In genomic region chr11:43546678-43547077, GRCm38 (mm10) we compare ENCODE assay signal across 21 mouse cellular contexts. TPM values are rescaled to one million over a fixed set of nuclear protein-coding genes. Genes with fewer than 3 reads are reported as not detected.
DNase-seq lines count a peak whose midpoint lies in the region; ATAC-seq and TF ChIP-seq lines count a peak whose summit lies in the region.
"Had no signal": no experiment of that assay in that cellular context is flagged by ENCODE, and none has a peak within 500 bp of the region (broad histone marks: within the 10 kb centered on the region; RNA-seq: fewer than 3 reads in every experiment).

No protein-coding gene starts in this region.

- H3K27ac ChIP-seq in heart, embryonic 15.5 days = peak overlapping the region; percentile 98
- no peak overlapping the region for H3K27ac ChIP-seq in heart, embryonic 11.5 days (ENCODE audit: low read depth, low read length)
- peak overlapping the region; percentile 5; the same call in 1 of the 2 replicates for H3K27ac ChIP-seq in lung, embryonic 14.5 days (ENCODE audit: low read depth)
- H3K27ac ChIP-seq: embryonic facial prominence, embryonic 15.5 days; hindbrain, embryonic 13.5 days; kidney, postnatal 0 days; liver, embryonic 14.5 days had no signal

- H3K4me1 ChIP-seq in heart, embryonic 15.5 days (replicated peaks) = peaks cover 76% of the 10 kb centered on the region
- peaks cover 75% of the 10 kb centered on the region for H3K4me1 ChIP-seq in heart, embryonic 11.5 days (ENCODE audit: control insufficient read depth, insufficient read depth, low read length)
- H3K4me1 ChIP-seq in lung, embryonic 14.5 days (ENCODE audit: insufficient read depth) = peaks cover 31% of the 10 kb centered on the region

- DNase-seq in lung, embryonic 14.5 days = no peak
- no peak for DNase-seq in lung, adult 18-20 months
- DNase-seq in Muller cell, postnatal 12 days (ENCODE audit: inconsistent ontology term) = peak; percentile 98
- peak; percentile 42 for DNase-seq in R1 (ENCODE audit: low read depth, low spot score)
- DNase-seq in layer of hippocampus, adult 9-11 months = no peak
- DNase-seq: cerebellum, adult 11 months; cerebellum, postnatal 14 days; embryo, embryonic 11 days; gastrocnemius, postnatal 25 days; layer of hippocampus, postnatal 36 days; right cerebral cortex, adult 18-20 months had no signal

- no peak for TF ChIP-seq CTCF in lung, embryonic 14.5 days (IDR thresholded peaks at IDR 0.05; ENCODE audit: low read depth)

- no peaks in the 10 kb centered on the region for H3K9me3 ChIP-seq in heart, embryonic 15.5 days (replicated peaks)
- H3K9me3 ChIP-seq in heart, embryonic 11.5 days (replicated peaks; ENCODE audit: control insufficient read depth, low read length) = no peaks in the 10 kb centered on the region
- no peaks in the 10 kb centered on the region for H3K9me3 ChIP-seq in lung, embryonic 14.5 days (ENCODE audit: low read depth, low read length)
- H3K9me3 ChIP-seq: embryonic facial prominence, embryonic 15.5 days; hindbrain, embryonic 13.5 days had no signal

- H3K36me3 ChIP-seq in heart, embryonic 15.5 days = no peaks in the 10 kb centered on the region
- no peaks in the 10 kb centered on the region for H3K36me3 ChIP-seq in heart, embryonic 11.5 days (ENCODE audit: control insufficient read depth, insufficient read depth, low read length)
- 0 out of 2 replicates have a peak, but pooled peaks cover 9% of the 10 kb centered on the region for H3K36me3 ChIP-seq in lung, embryonic 14.5 days (ENCODE audit: insufficient read depth)
- H3K36me3 ChIP-seq: embryonic facial prominence, embryonic 15.5 days had no signal

- H3K27me3 ChIP-seq in heart, embryonic 15.5 days = no peaks in the 10 kb centered on the region
- H3K27me3 ChIP-seq in heart, embryonic 11.5 days (ENCODE audit: control insufficient read depth, insufficient read depth, low read length) = no peaks in the 10 kb centered on the region
- no peaks in the 10 kb centered on the region for H3K27me3 ChIP-seq in lung, embryonic 14.5 days (ENCODE audit: insufficient read depth, low read length)
- H3K27me3 ChIP-seq: embryonic facial prominence, embryonic 15.5 days; hindbrain, embryonic 13.5 days had no signal

- ATAC-seq in heart, embryonic 15.5 days (replicated peaks; ENCODE audit: insufficient number of reproducible peaks, insufficient read depth, low FRiP score, low read depth) = no peak
- no peak for ATAC-seq in heart, embryonic 11.5 days (replicated peaks; ENCODE audit: insufficient number of reproducible peaks, low FRiP score, low TSS enrichment)
- no peak for ATAC-seq in lung, embryonic 14.5 days (ENCODE audit: insufficient read depth)

- H3K4me2 ChIP-seq in heart, embryonic 15.5 days = no peak overlapping the region
- no peak overlapping the region for H3K4me2 ChIP-seq in heart, embryonic 11.5 days
- H3K4me2 ChIP-seq in lung, embryonic 14.5 days = no peak overlapping the region
- H3K4me2 ChIP-seq: embryonic facial prominence, embryonic 15.5 days; hindbrain, embryonic 13.5 days had no signal

- no peak overlapping the region for H3K4me3 ChIP-seq in heart, embryonic 15.5 days
- no peak overlapping the region for H3K4me3 ChIP-seq in heart, embryonic 11.5 days (ENCODE audit: low read depth, low read length)
- no peak overlapping the region for H3K4me3 ChIP-seq in lung, embryonic 14.5 days (ENCODE audit: low read depth, low read length)
- H3K4me3 ChIP-seq: embryonic facial prominence, embryonic 15.5 days; hindbrain, embryonic 13.5 days had no signal

- WGBS in heart, embryonic 15.5 days = 72% methylated on average over 4 of the region's 4 CpGs
- WGBS in heart, embryonic 11.5 days (ENCODE audit: insufficient replicate concordance) = 67% methylated on average over 4 of the region's 4 CpGs
- 54% methylated on average over 4 of the region's 4 CpGs for WGBS in lung, embryonic 14.5 days

- H3K9ac ChIP-seq in heart, embryonic 15.5 days = no peak overlapping the region
- H3K9ac ChIP-seq in heart, embryonic 11.5 days (ENCODE audit: low read depth, low read length) = no peak overlapping the region
- no peak overlapping the region for H3K9ac ChIP-seq in lung, embryonic 14.5 days
- H3K9ac ChIP-seq: embryonic facial prominence, embryonic 15.5 days; hindbrain, embryonic 13.5 days; liver, embryonic 14.5 days had no signal

RNA-seq across cellular contexts. Expression of gene Ccnjl, which starts 18.1 kb away (rescaled TPM):
- polyA plus RNA-seq in heart, embryonic 15.5 days (2015; fragmentation: Nextera tagmentation; extraction: Ambion mirVana) = 20.2 and 21.0 TPM in 2 replicates
- polyA plus RNA-seq in heart, embryonic 11.5 days (2014; fragmentation: Nextera tagmentation; extraction: Ambion mirVana) = 23.2 and 25.1 TPM in 2 replicates
- polyA plus RNA-seq in lung, embryonic 14.5 days (2014; fragmentation: Nextera tagmentation; extraction: Ambion mirVana) = 28.1 and 32.9 TPM in 2 replicates

RNA-seq across cellular contexts. Expression of gene 4933415A04Rik, which starts 40.2 kb away (rescaled TPM):
- polyA plus RNA-seq in heart, embryonic 15.5 days (2015; fragmentation: Nextera tagmentation; extraction: Ambion mirVana) = 4.6 and 5.4 TPM in 2 replicates
- 4.6 and 5.3 TPM in 2 replicates for polyA plus RNA-seq in heart, embryonic 11.5 days (2014; fragmentation: Nextera tagmentation; extraction: Ambion mirVana)
- 6.9 and 7.6 TPM in 2 replicates for polyA plus RNA-seq in lung, embryonic 14.5 days (2014; fragmentation: Nextera tagmentation; extraction: Ambion mirVana)

RNA-seq across cellular contexts. Expression of gene Fabp6, which starts 54.7 kb away (rescaled TPM):
- polyA plus RNA-seq in heart, embryonic 15.5 days (2015; fragmentation: Nextera tagmentation; extraction: Ambion mirVana) = not detected in 2 replicates
- not detected in 2 replicates for polyA plus RNA-seq in heart, embryonic 11.5 days (2014; fragmentation: Nextera tagmentation; extraction: Ambion mirVana)
- not detected in 2 replicates for polyA plus RNA-seq in lung, embryonic 14.5 days (2014; fragmentation: Nextera tagmentation; extraction: Ambion mirVana)
- polyA plus RNA-seq: frontal cortex, adult 2 months; heart, embryonic 14.5 days; hindbrain, embryonic 13.5 days; limb, embryonic 14.5 days; liver, embryonic 14.5 days; neural tube, embryonic 11.5 days had no signal

Comparison
In these comparisons a context has a peak if more than half of its experiments do, and no peak if none do; other contexts are left out.
1. DNase-seq: peak in Muller cell, postnatal 12 days (single experiment) and R1 (single experiment); none in lung, embryonic 14.5 days (single experiment), lung, adult 18-20 months (0 of 2) and layer of hippocampus, adult 9-11 months (single experiment).